Mouse (Mus musculus) monocyte, adult 5-6 weeks (primary cell): Measurements from ENCODE around the gene Pawr. TPM values are rescaled to one million over a fixed set of nuclear protein-coding genes. Genes with fewer than 3 reads are reported as not detected.
"Not testable (repeated sequence)": the region's sequence is repeated elsewhere in the genome, so short reads cannot be mapped to it uniquely, and the experiment has no call there.

Experiments used
- ATAC-seq: fragments of 153-309, 156-312 bp; replicated peaks from 2 replicates; pipeline ENCODE4 v1.8.0; 2017; ENCODE audit warnings: mild to moderate bottlenecking; ENCODE audit not compliant: low TSS enrichment, insufficient number of reproducible peaks, severe bottlenecking, poor library complexity, low FRiP score
- total RNA-seq: library from RNA; stranded (forward); fragments of 200-1000, 200-491, 200-594 nt; gene quantifications from 3 replicates; pipeline ENCODE4 v1.2.3, GENCODE M21; 2017

Gene Pawr
- total RNA-seq, 1 experiment from 2014 or later: 0.29 TPM

DNA sequence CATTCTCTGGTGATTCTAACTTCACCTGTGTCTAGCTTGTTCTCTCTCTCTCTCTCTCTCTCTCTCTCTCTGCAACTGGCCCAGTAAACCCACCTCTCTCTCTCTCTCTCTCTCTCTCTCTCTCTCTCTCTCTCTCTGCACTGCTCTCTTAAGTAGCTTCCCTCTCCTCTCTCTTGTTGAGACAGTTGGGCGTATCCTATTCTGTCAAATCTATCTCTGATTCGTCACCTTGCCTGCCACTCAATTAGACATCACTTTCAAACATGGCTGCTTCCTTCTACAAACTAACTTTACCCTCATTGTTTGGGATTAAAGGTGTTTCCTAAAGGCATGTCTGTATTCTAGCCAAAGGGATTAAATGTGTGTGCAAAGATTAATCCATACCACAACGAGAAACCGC lies 14.4 kb downstream of the Pawr start:
- not testable (repeated sequence) for ATAC-seq

GRCm38 (mm10) chr10:108350125-108351070 lies 18.5 kb downstream of the Pawr start:
- ATAC-seq: no peak

DNA sequence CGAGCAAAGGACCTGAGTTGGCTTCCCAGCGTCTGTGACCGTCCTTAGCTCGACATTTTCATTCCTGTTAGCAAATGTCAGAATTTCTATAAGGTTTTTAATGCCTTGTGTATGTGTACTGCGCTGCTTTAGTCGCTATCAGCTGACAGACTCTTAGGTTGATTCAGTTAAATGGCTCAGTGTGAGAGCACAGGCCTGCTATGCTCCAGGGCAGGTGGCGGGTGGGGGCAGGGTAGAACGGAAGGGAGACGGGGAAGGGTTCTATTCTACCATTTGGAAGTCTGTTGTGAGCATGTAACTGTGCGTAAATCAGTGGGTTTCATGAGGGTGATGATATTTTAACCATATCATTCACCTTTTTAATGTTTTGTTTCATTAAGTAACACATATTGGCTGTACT lies 21.0 kb downstream of the Pawr start:
- no peak for ATAC-seq

DNA sequence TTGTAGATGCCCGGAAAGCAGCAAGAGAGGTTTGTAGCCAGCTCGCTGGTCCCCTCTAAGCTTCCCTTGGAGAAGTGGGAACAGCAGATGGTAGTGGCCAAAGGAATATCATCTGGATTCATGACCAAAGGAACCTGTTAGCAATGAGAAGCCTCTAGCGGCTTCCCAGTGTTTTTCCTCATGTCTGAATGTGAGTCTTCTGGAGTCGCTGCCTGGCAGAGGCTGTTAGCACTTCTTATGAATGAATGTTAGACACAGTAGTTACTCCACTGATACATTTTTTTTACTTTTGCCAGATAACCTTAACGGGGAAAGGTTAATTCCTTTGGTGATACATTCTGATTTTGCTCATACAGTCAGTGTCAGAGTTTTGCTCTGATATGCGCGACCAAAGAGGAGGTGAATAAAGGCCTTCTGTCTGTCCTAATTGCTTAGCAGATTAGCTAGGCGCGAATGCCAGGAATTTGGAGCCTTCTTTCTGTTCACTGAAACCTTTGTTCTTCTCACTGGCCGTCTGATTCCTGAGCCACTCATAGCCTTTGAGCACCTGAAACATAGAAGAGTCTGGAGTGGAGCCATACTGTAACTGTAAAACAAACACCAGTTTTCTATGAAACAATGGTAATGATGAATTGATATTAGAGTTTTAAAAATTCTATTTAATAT lies 22.9 kb downstream of the Pawr start:
- no peak for ATAC-seq

- ATAC-seq: no peak
Measured at GRCm38 (mm10) chr10:108355392-108355775, 23.5 kb downstream of the Pawr start.

GRCm38 (mm10) chr10:108356601-108357187 lies 24.8 kb downstream of the Pawr start:
- no peak; the same call in 1 of the 2 replicates for ATAC-seq

- ATAC-seq: no peak
Measured at GRCm38 (mm10) chr10:108359974-108360373, 28.1 kb downstream of the Pawr start.

DNA sequence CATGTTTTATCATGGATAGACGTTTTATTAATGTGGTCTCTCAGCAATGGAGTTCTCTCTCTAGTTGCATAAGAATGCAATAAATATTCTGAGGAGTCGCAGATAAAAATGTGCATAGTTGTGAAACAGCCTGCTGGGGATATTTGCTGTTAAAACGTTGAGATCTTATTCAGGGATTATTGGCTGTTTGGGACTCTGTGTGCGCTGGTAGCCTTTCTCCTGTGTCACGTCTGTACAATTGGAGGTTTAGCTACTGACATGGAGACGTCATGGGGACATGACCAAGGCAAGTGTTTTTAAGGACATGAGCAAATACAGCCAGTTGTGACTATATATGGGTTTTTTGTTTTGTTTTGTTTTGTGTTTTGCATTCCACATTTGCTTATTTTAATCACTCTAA lies 28.9 kb downstream of the Pawr start:
- no peak for ATAC-seq

DNA sequence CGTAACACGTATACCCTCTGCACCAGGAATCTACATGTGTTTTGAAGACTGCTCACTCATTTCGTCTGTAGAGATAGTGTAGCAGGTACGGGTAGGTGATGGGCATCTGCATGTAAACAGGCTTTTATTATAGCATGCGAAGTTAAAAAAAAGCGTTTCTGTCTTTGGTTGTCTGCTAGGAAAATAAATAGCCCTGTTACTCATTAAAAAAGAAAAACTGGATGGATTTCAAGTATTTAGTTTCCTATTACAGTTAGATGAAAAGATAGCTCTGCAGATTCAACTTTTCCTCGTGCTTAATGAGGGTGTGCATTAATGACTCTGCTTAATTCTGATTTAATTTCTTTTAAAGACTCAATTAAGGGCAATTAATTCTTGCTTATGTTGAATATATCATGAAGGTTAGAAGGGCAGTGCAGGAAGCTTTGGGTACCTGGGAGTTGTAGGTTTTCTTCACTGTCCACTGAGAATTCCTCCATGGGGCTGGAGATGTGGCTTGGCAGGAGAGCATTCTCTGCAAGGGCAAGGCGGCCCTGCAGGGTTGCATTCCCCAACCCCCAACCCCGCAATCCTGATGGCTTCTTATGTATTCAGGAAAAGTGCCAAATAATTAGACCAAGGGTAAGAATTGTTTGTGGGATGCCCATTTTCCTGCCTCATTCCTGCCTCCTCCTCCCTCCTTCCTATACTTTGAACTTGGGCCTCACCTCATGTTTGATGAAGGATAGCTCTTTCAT lies 29.7 kb downstream of the Pawr start:
- no peak for ATAC-seq

GRCm38 (mm10) chr10:108363932-108364331 lies 32.0 kb downstream of the Pawr start:
- no peak for ATAC-seq

- no peak for ATAC-seq
Measured at GRCm38 (mm10) chr10:108364946-108365719, 33.2 kb downstream of the Pawr start.

GRCm38 (mm10) chr10:108366251-108366650 lies 34.3 kb downstream of the Pawr start:
- ATAC-seq: no peak

DNA sequence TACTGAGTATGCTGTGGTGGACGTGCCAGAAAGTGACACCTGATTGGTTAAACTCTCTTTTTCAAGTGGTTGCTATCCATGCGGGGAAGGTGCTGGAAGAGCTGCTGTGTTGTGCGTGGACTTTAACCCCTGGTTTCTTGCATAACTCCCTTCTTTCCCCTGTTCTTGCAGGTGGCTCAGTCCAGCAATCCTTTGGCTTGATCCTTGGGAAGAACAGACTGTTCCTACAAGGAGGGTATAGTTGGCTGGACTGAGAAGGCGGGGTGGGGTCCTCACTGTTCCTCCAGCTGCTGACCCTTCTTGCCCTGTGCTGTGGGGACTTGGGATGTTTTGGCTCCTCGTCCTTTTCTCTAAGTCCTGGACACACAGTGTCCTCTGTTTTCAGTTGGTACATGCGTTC lies 36.4 kb downstream of the Pawr start:
- no peak for ATAC-seq

GRCm38 (mm10) chr10:108372258-108372657 lies 40.3 kb downstream of the Pawr start:
- no peak for ATAC-seq

- no peak for ATAC-seq
Measured at GRCm38 (mm10) chr10:108372858-108373257, 40.9 kb downstream of the Pawr start.

DNA sequence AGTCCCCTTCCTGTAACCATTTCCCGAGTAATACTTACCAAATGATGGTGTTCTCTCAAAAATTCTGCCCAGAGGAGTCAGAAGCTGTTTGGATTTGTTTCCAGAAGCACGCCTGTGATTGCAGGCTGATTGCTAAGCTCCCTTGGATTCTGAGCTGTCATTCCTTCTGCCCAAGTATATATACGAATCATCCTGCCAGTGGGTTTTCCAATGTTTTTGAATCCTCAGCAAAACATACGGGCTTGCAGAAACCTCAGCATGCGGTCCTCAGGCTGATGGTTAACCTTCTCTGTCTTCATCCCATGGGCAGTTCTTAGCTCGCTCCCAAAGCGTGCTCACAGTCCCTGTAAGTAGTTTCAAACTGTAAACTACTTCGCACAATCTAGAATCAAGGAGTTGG lies 43.9 kb downstream of the Pawr start:
- ATAC-seq: no peak

DNA sequence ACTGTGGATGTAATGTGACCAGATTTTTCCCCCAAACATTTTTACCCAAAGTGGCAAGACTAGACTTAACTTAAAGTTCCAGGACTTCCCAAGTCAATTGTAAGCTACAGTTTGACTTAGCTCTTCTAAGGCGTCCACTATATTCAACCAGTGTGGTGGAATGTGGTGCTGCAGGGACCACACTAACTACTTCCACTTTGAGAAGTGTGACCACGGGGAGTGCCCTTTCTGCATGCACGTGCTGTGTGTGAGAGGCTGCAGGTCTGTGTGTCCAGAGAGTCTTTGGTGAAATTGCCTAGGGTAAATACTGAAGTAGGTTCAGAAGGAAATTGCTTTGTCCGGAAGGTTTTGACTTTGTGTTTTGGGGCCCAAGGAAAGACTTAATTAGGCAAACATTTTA lies 44.4 kb downstream of the Pawr start:
- ATAC-seq: no peak

DNA sequence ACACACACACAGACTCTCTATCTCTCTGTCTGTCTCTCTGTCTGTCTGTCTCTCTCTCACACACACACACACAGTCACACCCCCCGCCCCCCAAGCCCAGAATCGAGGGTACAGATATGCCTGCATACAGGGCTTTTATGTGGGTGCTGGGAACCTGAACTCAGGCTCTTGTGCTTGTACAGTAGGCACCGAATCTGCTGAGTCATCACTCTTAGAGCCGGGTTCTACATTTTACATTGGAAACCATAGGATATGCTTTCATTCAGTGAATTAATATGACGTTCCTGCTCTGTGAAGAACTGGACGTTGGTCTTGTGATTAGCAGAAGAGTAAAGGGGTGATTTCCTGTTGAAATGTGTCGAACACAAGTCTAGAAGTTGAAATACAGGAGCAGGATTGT lies 45.4 kb downstream of the Pawr start:
- no peak for ATAC-seq
